Mouse (Mus musculus) lung, embryonic 14.5 days (tissue): ENCODE data around the gene Ahnak2. TPM values are rescaled to one million over a fixed set of nuclear protein-coding genes. Genes with fewer than 3 reads are reported as not detected.
A peak's percentile ranks its signal among the peaks of the same experiment; 100 is the strongest.
"Not testable (repeated sequence)": the region's sequence is repeated elsewhere in the genome, so short reads cannot be mapped to it uniquely, and the experiment has no call there.

ENCODE experiments used
- ATAC-seq: fragments of 200-750 bp; cut with Nextera tagmentation; 2 replicates; pipeline ENCODE4 v1.8.0; 2017; ENCODE audit warnings: mild to moderate bottlenecking, moderate TSS enrichment, moderate library complexity; ENCODE audit not compliant: insufficient read depth
- DNase-seq: peaks from one replicate; pipeline ENCODE4 v3.0.0-alpha.2; 2015
- H3K27ac ChIP-seq: fragments of 300-500 bp; sonication (generic); 2 replicates; pipeline ENCODE4 v1.5.1; 2014; ENCODE audit warnings: low read depth, mild to moderate bottlenecking, moderate library complexity
- H3K27me3 ChIP-seq: fragments of 300-500 bp; sonication (generic); 2 replicates; pipeline ENCODE4 v1.6.1; 2014; ENCODE audit warnings: low read length, control low read depth; ENCODE audit not compliant: insufficient read depth
- H3K36me3 ChIP-seq: fragments of 300-500 bp; sonication (generic); 2 replicates; pipeline ENCODE4 v1.6.1; 2014; ENCODE audit warnings: control low read depth; ENCODE audit not compliant: insufficient read depth
- H3K4me1 ChIP-seq: fragments of 300-500 bp; sonication (generic); 2 replicates; pipeline ENCODE4 v1.6.1; 2014; ENCODE audit warnings: antibody characterized with exemption, control low read depth; ENCODE audit not compliant: insufficient read depth
- H3K4me2 ChIP-seq: fragments of 300-500 bp; sonication (generic); 2 replicates; pipeline ENCODE4 v1.6.1; 2014; ENCODE audit warnings: mild to moderate bottlenecking
- H3K4me3 ChIP-seq: fragments of 300-500 bp; sonication (generic); 2 replicates; pipeline ENCODE4 v1.5.1; 2014; ENCODE audit warnings: low read depth, low read length
- H3K9ac ChIP-seq: fragments of 300-500 bp; sonication (generic); 2 replicates; pipeline ENCODE4 v1.6.1; 2014
- H3K9me3 ChIP-seq: fragments of 300-500 bp; sonication (generic); 2 replicates; pipeline ENCODE4 v1.6.1; 2016; ENCODE audit warnings: low read depth, low read length, control low read depth
- CTCF ChIP-seq: IDR thresholded peaks from 2 replicates; pipeline ENCODE4 v1.5.1; 2016; ENCODE audit warnings: antibody characterized with exemption, low read depth
- whole genome bisulfite sequencing: fragments of 180-500 bp; shearing (Covaris S2); extraction: QIAGEN DNeasy Blood & Tissue Kit; methylation state at CpG from one replicate; pipeline ENCODE4 v1.1.7; 2014; 5-methylcytosine and 5-hydroxymethylcytosine counted together
- polyA plus RNA-seq: library from polyadenylated mRNA; unstranded; fragments of >200 nt; fragmentation: Nextera tagmentation; extraction: Ambion mirVana; gene quantifications from 2 replicates; pipeline ENCODE4 v1.2.1, GENCODE M21; 2014

Ahnak2 gene
- polyA plus RNA-seq, 1 experiment from 2014 or later: 0.61 TPM

- TF ChIP-seq CTCF: no peak
- Histone ChIP-seq H3K4me1 (no peaks in the 10 kb centered on the region), H3K4me2 (no peak overlapping the region), H3K9me3 (no peaks in the 10 kb centered on the region), H3K4me3 (no peak overlapping the region), H3K36me3 (peaks cover 84% of the 10 kb centered on the region), H3K27ac (no peak overlapping the region), H3K27me3 (no peaks in the 10 kb centered on the region), H3K9ac (no peak overlapping the region)
- WGBS: 79% methylated on average over 12 of the region's 12 CpGs
- DNase-seq: no peak
- no peak for ATAC-seq
Observed at GRCm38 (mm10) chr12:112820401-112820999, 18.0 kb upstream of the Ahnak2 start.

- ATAC-seq (no peak), DNase-seq (no peak)
- Histone ChIP-seq H3K4me1 (no peaks in the 10 kb centered on the region), H3K9me3 (no peaks in the 10 kb centered on the region), H3K27ac (no peak overlapping the region), H3K36me3 (peaks cover 86% of the 10 kb centered on the region), H3K4me2 (no peak overlapping the region), H3K4me3 (no peak overlapping the region), H3K27me3 (no peaks in the 10 kb centered on the region), H3K9ac (no peak overlapping the region)
- WGBS: 90% methylated on average over 8 of the region's 8 CpGs
- TF ChIP-seq CTCF: no peak
Observed at GRCm38 (mm10) chr12:112819057-112819662, 16.7 kb upstream of the Ahnak2 start.

GRCm38 (mm10) chr12:112816866-112817265 is 14.4 kb upstream of the Ahnak2 start:
- H3K4me1 ChIP-seq, H3K9ac ChIP-seq, DNase-seq, ATAC-seq, H3K4me2 ChIP-seq, H3K27ac ChIP-seq, H3K9me3 ChIP-seq, H3K27me3 ChIP-seq, H3K4me3 ChIP-seq: not testable (repeated sequence)
- whole genome bisulfite sequencing: 79% methylated on average over 7 of the region's 7 CpGs
- peaks cover 71% of the 10 kb centered on the region for H3K36me3 ChIP-seq

GRCm38 (mm10) chr12:112816294-112816693 is 13.8 kb upstream of the Ahnak2 start:
- peak; percentile 87 for TF ChIP-seq CTCF
- H3K9ac ChIP-seq: no peak overlapping the region
- no peak overlapping the region for H3K27ac ChIP-seq
- no peaks in the 10 kb centered on the region for H3K9me3 ChIP-seq
- no peak overlapping the region for H3K4me3 ChIP-seq
- ATAC-seq (no peak), DNase-seq (peak; percentile 75)
- H3K27me3 ChIP-seq: no peaks in the 10 kb centered on the region
- H3K4me2 ChIP-seq: no peak overlapping the region
- peaks cover 66% of the 10 kb centered on the region for H3K36me3 ChIP-seq
- H3K4me1 ChIP-seq: no peaks in the 10 kb centered on the region
- WGBS: 48% methylated on average over 4 of the region's 4 CpGs

GRCm38 (mm10) chr12:112814682-112815470 is 12.4 kb upstream of the Ahnak2 start:
- H3K9ac ChIP-seq: no peak overlapping the region
- H3K4me2 ChIP-seq: no peak overlapping the region
- no peak overlapping the region for H3K27ac ChIP-seq
- H3K36me3 ChIP-seq: peaks cover 53% of the 10 kb centered on the region
- TF ChIP-seq CTCF: no peak
- WGBS: 68% methylated on average over 14 of the region's 14 CpGs
- no peaks in the 10 kb centered on the region for H3K9me3 ChIP-seq
- no peaks in the 10 kb centered on the region for H3K4me1 ChIP-seq
- ATAC-seq: no peak
- H3K4me3 ChIP-seq: no peak overlapping the region
- no peak for DNase-seq
- no peaks in the 10 kb centered on the region for H3K27me3 ChIP-seq

- Histone ChIP-seq H3K27me3 (no peaks in the 10 kb centered on the region), H3K4me1 (0 out of 2 replicates have a peak, but pooled peaks cover 3% of the 10 kb centered on the region), H3K4me3 (no peak overlapping the region), H3K9me3 (no peaks in the 10 kb centered on the region), H3K4me2 (no peak overlapping the region), H3K9ac (no peak overlapping the region), H3K36me3 (peaks cover 38% of the 10 kb centered on the region), H3K27ac (no peak overlapping the region)
- ATAC-seq (no peak), DNase-seq (no peak)
- no peak for TF ChIP-seq CTCF
- WGBS: 92% methylated on average over 7 of the region's 7 CpGs
Observed at GRCm38 (mm10) chr12:112813370-112813769, 10.9 kb upstream of the Ahnak2 start.
